Mouse (Mus musculus) cerebellum, adult 11-12 months (tissue): ENCODE measurements around the gene Aff1.

ENCODE experiments used
- DNase-seq: peaks from one replicate; pipeline ENCODE4 v3.0.0; 2022

Aff1 gene

DNA sequence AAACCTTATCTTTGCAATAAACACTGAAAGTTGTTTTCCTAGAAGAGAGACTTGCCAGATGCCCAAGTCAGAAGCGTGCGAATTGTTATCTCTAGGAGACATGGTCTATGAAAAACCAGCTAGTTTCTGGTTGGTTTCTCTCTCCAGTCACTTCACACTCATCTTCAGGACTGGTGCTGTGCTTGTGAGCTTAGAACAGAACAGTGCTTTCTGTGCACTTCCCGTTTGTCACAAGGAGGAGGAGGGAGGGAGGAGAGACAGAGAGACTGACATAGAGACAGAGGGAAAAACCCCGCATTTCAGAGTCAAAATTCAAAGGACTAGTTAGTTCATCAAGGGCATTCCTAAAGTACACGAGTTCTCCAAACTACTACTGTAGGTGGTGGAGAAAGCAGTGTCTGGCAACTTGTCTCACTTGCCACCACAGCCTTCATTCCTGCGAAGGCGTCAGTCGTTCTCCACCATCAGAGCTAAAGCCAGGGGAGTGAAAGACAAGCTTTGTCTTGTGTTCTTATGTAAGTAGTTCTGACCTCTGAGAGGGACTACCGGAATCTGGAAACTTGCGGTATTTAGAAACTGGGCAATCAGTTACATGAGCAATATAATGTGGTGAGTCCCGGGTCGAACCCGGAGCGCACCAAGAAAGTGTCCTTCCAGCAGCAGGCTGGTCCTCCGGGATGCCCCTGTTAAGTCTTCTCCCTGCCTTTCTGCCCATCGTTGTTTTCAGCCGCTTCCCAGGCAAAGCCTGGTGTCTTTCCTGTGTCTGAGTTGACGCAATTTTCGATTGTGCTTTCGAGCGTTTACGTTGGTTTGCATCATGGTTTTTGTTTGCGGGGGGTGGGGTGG is 60.7 kb downstream of the Aff1 start:
- DNase-seq: peak; percentile 39

DNA sequence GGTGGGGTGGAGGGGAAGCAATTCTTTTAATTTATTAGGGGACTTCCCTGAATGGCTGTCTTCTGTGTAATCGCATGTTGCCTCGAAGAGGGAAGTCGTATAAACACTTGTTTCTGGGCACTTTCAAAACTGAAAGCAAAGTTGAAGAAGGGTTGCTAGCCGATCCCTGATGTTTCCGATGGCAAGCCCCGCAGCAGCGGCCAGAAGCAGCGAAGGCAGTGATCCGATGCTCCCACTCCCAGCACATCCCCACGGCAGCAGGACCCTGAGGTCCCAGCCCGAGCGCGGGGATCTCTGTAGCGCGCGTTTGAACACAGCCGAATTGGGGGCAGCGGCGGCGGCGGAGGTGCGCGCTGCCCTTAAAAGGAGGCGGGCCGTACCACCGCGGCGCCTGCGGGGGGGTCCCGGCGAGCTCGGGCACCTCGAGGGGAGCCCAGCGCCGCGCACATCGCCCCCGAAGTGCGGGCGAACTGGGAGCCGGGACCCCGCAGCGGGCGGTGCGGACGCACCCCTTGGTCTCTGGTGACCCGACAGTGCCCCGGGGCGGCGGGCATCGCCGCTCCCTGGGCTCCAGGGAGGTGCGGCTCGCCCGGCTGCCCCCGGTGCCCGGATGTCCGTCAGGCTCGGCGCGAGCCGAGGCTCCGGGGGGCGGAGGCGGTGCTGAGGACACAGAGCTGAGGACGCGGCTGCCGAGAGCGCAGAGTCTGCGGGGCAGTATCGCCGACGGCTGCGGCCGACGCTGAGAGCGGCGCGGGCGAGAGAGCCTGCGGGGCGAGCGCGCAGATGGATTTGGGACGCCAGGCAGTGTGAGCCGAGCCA is 61.5 kb downstream of the Aff1 start:
- peak; percentile 86 for DNase-seq

DNA sequence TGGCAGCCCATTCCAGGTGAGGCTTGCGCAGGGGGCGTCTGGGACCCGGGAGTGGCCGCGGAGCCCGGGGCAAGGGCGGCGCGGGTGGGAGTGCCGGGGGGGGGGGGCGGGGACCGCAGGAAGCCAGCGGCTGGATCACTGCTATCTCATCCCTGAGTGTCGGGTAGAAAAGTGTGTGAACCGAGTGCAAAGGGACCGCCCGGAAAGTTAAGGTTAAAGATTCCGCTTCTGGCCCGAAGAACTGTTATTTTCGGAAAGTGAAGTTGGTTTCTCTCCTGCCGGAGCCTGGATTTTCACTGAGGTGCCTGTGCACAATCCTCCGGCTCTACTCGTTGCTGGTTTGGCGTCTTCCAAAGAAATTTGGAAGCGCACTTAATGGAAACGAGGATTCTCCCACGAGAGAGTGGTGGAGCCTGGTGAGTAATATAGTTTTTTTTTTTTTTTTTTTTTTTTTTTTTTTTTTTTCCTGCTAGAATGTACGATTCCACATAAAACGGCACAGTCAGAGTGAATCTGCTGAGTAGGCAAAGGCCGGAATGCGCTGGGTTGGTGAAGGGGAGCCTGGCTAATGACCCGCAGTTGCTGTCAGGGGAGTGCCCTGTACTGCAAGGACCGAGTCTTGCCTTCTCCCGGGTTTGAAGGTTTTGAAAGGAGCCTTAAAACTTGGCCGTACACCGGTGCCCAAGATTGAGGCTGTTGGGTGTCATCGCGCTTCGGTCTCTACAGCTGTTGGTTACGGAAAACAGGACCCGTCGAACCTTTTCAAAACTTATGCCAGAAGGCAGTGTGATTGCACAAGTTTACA is 62.4 kb downstream of the Aff1 start:
- DNase-seq: no peak

DNA sequence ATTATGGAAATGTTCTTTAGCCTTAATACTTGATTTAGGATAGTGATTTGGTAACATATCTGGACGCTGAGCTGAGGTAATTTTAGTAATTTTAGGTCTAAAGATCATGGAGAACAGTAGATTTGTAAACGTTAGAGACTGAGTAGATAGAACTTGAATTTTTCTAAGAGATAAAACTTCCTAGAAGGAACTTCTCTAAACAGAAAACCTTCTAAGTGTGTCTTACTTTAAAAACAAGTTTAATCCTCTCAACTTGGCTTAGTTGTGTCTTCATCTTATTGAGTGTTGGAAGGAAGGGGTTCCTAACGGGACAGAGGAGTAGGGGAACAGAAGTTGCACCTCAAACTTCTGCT is 62.9 kb downstream of the Aff1 start:
- DNase-seq: no peak

DNA sequence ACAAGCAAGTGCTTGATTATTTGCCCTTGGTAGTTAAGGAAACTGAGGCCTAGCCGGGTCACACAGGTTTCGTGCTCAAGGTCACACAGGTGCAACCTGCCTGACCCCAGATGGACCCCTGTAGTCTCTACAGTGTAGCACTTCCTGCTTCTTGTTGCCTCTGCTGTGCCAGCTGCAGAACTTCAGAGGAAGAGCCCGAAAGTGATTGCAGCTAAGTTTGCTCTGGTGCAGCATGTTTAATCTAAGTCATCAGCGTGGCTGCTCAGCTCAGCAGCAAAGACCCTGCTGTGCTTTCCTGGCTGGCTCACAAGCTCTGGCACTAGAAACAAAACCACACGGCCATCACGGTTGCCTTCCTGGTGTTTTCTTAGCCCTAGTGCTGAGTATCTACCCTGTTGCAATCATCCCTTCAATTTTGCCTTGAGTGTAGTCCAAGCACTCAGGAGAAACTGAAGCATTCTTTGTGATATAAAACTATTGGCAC is 64.1 kb downstream of the Aff1 start:
- no peak for DNase-seq

DNA sequence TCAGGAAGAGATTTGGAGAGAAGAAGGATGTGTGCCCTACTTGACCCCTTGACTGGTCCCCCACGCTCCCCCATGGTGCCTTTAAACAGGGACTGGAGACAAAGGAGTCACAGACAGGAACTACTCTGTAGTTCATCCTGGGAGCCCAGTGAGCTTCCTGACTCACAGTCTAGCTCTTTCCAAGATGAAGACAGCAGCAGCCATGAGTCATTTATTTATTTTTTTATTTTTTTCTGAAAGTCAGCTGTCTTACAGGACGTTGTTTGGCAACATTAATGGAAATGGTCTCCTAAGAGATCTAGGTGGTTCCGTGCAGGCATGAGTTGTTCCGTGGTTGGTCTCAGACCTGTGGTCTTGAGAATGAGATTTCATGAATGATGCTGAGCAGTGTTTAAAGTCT is 66.3 kb downstream of the Aff1 start:
- DNase-seq: no peak

DNA sequence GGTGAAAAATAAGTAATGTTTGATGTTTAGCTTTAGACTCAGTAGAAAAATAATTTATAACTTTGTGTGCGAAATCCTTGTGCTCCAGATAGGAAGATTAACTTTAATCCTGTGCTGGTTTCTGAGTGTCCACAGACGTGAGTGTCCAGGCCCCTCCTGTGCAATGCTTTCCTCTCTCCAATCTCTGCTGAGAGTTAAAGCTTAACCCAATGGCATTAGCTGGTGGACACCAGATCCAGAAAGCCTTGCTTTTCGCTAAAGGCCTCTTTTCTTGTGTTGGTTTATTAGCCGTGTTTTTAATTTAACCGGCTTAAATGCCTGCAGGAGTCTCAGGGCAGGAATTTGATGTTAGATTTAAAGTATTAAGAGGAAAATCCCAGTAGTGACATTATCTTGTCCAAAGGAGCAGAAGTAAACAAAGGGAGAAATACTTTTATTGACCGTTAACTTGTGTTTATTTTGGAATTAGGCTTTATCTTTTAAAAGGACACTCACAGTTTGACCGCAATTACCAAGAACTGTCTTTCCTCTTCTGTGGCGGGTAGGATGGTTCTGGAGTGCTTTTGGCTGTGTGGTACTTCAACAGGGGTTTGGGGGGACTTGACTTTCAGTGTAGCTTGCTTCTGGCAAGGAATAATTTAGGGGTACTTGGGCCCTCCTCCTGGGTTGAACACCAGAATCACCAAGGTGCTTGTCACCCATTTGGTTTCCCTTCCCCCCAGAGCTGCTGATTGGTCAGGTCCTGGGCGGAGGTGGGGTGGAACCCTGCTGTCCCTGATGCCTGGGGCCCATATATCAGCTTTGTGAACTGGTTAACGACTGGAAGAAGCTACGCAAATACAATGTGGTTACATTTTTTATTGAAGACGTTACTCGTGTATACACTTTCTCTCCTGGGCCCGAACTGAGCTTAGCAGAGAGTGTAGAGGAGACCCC is 67.6 kb downstream of the Aff1 start:
- no peak for DNase-seq

DNA sequence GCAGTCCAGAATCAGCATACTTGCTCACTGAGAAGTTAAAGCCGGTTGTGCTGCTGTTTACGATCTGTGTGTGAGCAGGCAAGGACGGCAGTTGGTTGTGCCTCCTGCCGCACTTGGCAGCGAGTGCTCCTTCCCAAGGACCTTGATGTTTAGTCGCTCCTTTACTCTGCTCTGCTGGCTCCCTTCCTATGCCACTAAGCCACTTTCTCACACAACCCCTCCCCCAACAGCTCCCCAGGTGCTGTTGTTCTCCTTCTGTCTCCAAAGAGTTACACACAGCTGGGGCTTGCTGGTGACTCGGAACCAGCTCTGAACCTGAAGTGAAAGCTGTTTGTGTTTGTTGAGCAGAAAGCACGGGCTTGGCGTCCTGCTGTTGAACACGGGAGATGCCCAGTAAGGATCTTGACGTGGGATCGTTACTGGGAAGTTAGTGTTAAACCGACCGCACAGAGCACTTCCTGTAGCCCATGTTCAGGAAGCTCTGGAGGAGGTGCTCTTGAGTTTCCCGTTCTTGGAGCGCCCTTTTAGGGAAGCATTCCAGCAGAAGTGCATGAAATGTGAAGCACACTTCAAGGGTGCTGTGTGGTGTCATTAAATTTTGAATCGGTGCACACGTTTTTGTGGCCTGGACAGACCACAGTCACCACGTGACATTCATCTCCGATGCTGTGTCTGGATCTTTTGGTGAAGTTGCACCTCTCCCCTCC is 68.4 kb downstream of the Aff1 start:
- DNase-seq: peak; percentile 52

DNA sequence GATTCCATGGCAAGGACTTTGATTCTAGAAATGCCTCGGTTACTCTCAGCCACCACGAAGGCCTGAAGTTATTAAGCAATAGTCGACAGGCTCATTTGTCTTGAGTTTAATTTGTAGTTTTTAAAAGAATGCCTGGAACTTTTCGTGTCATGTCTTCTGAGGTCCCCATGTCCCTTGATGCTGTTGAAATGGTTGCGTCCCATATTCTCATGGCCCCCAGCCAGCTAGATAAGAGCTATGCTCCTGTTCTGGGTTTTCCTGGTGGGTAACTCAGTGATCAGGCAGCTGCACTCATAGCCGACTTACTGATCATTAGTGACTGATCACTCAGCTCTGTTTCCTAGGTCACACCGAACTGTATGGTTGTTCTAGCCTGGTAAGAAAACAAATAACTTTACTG is 69.6 kb downstream of the Aff1 start:
- peak; percentile 3 for DNase-seq

DNA sequence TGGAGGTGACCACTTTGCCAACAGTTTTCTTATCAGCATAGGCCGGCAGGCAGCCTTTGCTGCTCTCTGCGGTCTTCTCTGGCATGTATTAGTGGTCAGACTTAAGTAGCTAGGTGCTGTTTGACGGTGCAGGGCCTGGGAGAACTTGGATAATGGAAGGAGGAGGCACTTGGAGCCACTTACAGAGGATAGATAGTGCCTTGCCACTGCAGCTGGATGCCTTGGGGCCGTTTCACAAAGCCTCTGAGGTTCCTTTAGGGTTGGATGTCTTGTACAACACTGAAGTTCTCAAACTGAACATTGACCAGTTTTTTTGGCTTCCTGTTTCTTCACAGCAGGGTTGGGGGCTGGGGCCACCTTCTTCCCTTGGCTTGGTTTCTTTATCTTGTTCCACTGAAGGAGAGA is 70.7 kb downstream of the Aff1 start:
- no peak for DNase-seq

DNA sequence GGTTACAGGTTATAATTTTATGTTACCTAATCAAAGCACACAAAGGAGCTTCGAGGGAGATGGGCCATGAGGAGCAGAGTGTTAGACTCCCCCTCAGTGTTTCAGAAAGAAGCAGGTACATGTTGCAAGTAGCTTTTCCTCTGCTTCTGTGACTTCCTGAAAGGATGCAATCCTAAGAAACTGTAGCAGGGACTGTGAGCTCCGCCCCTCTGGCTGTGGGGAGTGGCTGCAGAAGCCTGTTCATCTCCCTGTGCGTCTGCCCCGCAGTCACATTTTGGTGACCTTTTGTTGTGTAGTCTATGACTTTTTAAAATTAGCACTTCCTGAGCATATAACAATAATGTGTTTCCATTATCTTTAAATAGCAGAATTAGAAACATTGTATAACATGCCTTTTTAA is 73.2 kb downstream of the Aff1 start:
- DNase-seq: no peak

DNA sequence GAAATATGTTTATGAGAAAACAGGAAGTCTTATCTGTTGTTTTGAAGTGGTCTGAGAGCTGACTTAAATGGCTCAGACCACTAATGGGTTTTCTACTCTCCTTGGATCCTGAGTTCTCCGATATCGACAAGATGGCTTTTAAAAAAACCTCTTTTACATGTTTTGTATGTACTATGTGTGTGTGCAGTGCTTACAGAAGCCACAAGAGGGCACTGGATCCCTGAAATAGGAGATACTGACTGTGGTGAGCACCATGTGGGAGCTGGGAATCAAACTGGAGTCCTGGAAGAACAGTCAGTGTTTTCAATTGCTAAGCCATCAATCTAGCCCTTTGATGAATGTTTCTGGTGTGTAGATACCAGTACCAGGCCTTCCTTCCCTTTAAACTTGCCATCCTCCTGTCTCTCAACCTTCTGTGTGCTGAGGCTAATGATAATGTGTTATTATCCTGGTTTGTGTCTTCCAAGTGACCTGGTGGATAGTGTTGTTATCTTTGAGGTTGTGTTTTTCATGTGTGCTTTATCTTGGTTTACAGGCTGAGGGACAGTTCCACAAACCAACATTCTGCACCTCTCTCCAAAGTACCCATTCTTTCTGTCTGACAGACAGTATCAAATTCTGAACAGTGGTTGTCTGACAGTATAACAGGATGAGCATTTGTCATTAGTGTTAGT is 73.7 kb downstream of the Aff1 start:
- DNase-seq: no peak

DNA sequence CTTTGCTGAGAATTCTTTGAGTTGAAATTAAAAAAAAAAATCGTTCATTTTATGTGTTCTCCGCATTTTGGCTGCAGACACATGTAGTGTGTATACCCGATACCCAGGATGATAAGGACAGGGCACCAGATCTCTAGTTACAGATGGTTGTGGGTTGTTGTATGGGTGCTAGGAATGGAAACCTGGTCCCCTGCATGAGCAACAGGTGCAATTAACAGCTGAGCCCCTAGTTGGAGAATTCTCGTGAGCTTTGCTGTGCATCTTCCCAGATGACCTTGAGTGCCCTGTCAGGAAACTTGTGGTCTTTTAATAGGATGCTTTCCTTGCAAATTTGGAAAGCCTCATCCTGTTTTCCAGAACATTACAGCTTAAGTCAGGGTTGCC is 74.2 kb downstream of the Aff1 start:
- peak; percentile 3 for DNase-seq

DNA sequence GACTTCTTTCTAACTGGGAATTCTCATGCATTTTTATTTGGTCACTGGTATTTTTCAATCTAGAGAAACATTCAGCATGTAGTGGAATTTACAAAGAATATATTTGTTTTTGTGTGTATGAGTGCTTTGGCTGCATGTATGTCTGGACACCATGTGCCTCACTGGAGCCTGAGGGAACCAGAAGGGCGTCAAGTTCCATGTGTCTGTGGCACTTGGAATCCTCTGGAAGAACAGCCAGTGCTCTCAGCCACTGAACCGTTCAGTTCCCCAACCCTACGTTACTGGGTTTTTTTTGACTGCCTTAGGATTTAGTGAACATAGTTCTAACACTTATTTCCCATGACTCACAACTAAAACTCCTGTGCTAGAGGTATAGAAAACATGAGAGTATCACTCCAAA is 76.8 kb downstream of the Aff1 start:
- no peak for DNase-seq

DNA sequence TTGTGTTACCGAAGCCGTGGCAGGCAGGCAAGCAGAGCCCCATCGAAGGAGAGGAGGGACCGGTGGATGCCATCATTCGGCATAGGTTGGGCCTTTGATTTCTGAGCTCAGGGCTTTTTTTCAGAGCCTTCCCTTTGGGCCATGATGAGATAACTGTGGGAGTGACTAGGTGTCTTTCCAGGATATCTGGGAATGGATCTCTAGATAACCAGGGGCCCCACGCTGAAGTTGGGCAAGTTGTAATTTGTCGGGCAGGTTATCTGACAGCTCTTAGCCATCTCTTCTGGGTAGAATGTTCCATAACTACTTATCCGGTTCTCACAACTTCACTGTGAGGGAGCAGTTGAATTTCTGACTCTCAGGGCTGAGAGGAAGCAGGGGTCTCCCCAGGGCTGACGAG is 77.5 kb downstream of the Aff1 start:
- DNase-seq: no peak

DNA sequence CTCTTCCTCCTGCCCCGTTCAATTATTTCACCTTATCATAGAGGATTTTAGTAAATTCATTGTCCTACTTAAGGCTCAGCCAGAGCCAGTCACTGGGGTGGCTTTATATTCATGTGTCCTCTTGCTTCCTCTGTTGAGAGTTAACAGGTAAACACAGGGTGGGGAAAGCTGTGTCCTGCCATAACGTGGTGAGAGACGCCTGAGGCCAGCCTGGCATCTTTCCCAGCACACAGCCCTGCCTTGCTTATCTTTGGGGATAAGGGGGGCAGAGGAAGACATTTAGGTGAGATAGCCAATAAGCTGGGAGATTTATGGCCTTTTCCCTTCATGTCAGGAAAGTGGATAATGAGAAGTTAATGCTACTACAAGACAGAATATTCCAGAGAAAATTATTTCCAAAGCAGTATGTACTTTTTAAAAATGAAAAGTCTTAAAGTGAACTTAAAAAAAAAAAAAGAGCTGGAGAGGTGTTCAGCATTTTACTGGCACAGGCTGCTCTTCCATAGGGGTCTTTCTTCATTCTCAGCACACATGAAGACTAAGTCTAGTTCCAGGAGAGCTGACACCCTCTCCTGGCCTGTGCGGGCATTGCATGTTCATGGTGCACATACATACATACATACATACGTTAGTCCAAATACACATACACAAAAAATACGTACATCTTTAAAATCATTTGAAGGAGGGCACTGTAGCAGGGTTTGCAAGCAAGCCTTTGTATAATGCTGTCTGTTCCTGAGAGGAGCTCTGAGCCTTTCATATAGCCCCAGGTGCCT is 78.5 kb downstream of the Aff1 start:
- DNase-seq: no peak

DNA sequence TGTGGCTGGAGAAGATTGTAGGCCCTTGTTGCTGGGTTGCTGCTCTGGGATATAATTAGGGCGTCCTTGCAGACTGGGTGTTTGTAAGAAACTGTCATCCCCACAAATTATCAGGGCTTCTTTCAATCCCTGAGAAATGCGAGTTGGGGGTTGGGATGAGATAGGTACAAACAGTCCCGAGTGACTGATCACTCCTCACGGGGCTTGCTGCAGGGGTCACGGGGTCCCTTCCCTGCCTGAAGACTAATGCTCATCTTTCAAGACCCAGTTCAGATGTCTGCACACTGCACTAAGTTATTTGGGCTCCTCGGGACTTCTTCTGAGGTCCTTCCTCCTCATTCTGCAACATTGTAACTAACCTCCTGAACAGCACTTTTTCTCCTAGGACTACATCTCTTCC is 79.2 kb downstream of the Aff1 start:
- DNase-seq: no peak

DNA sequence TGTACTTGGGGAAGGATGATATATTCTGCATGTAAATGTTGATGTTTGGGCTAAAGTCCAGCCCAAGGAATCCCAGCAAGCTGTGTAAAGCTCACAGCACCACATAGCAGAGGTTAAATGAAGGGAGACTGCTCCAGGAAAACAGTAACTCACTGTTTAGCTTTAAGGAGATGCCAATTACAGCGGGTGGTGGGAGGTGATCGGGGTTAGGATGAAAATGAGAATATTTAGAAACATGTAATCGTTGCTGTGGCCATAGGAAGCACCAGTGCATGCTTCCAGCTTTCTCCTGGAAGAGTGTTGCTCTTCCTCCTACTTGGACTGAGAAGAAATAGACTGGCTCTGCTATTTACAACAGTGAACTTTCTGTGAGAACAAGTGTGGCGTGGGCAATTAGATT is 80.1 kb downstream of the Aff1 start:
- DNase-seq: no peak

DNA sequence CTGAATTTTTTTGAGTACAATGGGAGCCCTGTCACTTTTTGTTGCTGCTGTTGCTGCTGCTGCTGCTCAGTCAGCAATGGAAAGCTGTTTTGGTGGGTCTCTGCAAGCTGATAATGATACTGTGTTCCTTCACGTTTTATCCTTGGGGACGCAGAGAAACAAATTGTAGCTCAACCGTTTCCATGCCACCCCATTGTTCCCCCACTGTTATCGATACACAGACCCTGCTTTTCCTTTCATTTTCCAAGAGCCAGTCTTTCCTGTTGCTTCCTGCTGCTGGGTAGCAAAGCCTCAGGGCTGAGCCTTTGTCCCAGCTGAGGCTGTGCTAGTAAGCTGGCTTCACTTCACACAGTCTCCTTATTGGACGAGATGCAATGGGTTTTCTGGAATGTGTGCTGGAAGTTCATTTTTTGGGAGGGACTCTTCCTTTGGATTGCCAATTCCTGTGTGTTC is 81.0 kb downstream of the Aff1 start:
- no peak for DNase-seq

DNA sequence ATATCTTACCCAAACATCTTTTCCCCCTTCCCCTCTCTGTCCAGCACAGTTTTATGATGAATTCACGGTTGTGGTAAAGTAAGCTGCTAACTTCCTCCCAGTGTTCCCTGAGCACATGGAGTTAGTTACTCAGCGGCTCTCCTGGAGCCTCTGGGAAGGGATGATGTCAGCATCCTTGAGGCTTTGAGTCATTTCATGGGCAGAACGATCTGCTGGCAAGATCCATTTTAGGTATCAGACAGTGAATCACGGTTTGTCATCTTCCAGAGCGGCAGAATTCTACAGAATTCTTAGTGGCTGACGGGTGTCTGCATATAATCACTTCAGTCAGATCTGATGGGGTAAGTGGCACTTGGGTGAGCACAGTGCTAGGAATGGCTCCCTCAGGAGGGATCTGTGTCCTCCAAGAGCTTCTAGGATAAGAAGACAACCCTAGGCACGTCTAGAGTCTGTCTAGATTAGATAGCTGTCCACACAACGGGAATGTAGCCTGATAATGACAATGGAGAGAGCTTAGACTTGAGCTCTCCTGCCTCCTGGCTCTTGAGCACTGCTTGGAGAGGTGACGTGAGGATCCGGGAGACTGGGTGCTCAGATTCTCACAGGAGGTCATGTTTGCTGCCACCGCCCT is 82.6 kb downstream of the Aff1 start:
- no peak for DNase-seq
